Mouse (Mus musculus): ENCODE data around the gene Tmem63b. TPM values are rescaled to one million over a fixed set of nuclear protein-coding genes. Genes with fewer than 3 reads are reported as not detected.
A peak's percentile ranks its signal among the peaks of the same experiment; 100 is the strongest.

Gene Tmem63b
- polyA plus RNA-seq, 1 experiment from 2014 or later, result 40.9 TPM

DNA sequence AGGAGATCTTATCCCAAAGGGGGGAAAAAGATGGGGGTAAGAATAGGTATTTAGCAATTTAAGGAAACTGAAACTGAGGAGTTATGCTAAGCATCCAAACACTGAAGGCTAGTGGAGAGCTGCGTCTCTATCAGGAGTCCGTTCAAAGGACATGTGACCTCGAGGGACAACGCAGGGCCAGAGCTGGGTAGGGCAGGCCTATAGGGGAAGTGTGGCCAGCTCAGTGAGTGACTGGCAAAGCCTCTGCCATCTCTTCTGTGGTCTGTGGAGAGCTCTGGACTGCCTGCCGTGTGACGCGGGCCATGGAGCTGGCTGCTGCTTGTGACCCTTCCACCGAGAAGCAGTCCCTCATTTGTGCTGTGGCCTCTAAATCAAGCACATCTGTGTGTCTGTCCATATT lies 23.7 kb upstream of the Tmem63b start:
- Histone ChIP-seq H3K9ac (ENCODE audit: low read length) (no peak overlapping the region), H3K27ac (replicated peaks) (no peak overlapping the region), H3K4me3 (ENCODE audit: low read depth, low read length) (no peak overlapping the region), H3K4me1 (replicated peaks; ENCODE audit: control insufficient read depth, insufficient read depth) (no peaks in the 10 kb centered on the region), H3K36me3 (ENCODE audit: control insufficient read depth, insufficient read depth, low read length) (no peaks in the 10 kb centered on the region), H3K9me3 (ENCODE audit: control insufficient read depth, low read length) (no peaks in the 10 kb centered on the region), H3K27me3 (ENCODE audit: control insufficient read depth, insufficient read depth, low read length) (no peaks in the 10 kb centered on the region), H3K4me2 (replicated peaks; ENCODE audit: low read depth) (no peak overlapping the region)
- DNase-seq (ENCODE audit: low spot score), result no peak
- WGBS, result 74% methylated on average over 8 of the region's 8 CpGs
- TF ChIP-seq EP300 (optimal IDR thresholded peaks at IDR 0.05) (no peak), CTCF (IDR thresholded peaks at IDR 0.05; ENCODE audit: low read depth) (no peak)
- ATAC-seq (ENCODE audit: low FRiP score, low TSS enrichment), result no peak

DNA sequence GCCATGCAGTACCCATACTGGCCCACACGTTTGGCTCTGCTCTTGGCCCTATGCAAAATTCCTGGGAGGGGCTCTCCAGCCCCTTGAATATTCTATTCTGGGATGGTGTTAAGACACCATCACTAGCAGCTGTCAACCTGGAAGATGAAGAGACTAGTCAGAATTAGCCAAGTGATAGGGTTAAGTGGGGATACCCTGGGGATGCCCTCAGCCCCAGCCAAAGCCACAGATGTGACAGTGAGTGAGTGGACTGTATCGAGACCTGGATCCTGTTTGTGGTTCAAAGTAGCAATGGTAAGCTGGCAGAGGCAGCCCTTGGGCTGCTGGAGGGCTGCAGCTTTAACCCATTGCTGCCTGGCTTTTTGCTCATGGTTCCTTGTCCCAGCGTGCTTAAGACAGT lies 23.1 kb upstream of the Tmem63b start:
- ATAC-seq (ENCODE audit: low FRiP score, low TSS enrichment) (no peak), DNase-seq (ENCODE audit: low spot score) (no peak)
- H3K36me3 ChIP-seq (ENCODE audit: control insufficient read depth, insufficient read depth, low read length), result no peaks in the 10 kb centered on the region
- H3K9me3 ChIP-seq (ENCODE audit: control insufficient read depth, low read length), result no peaks in the 10 kb centered on the region
- 41% methylated on average over 3 of the region's 3 CpGs for WGBS
- no peak overlapping the region for H3K4me2 ChIP-seq (replicated peaks; ENCODE audit: low read depth)
- H3K27me3 ChIP-seq (ENCODE audit: control insufficient read depth, insufficient read depth, low read length), result no peaks in the 10 kb centered on the region
- H3K4me1 ChIP-seq (replicated peaks; ENCODE audit: control insufficient read depth, insufficient read depth), result no peaks in the 10 kb centered on the region
- no peak for TF ChIP-seq EP300 (optimal IDR thresholded peaks at IDR 0.05)
- no peak for TF ChIP-seq CTCF (IDR thresholded peaks at IDR 0.05; ENCODE audit: low read depth)
- no peak overlapping the region for H3K27ac ChIP-seq (replicated peaks)
- no peak overlapping the region for H3K9ac ChIP-seq (ENCODE audit: low read length)
- no peak overlapping the region for H3K4me3 ChIP-seq (ENCODE audit: low read depth, low read length)

DNA sequence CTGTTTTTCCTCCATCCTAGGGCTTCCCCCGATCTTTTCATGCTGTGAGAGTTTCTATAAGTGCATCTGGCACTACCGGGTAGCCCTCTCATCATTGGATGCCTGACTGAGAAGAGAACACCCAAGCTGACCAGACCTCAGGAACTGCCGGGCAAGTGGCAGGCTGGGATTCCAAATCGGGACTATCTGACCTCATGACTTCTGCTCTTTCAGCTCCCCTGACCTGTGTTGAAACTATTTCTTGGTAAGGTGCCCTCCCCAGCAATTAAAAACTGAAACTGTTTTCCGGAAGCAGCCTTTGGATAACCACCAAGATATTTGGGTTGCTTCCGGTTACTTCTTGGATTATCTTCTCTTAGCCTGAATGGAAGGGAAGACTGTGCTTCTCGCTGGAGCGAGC lies 21.5 kb upstream of the Tmem63b start:
- H3K4me3 ChIP-seq (ENCODE audit: low read depth, low read length), result no peak overlapping the region
- H3K27me3 ChIP-seq (ENCODE audit: control insufficient read depth, insufficient read depth, low read length), result no peaks in the 10 kb centered on the region
- DNase-seq (ENCODE audit: low spot score) (no peak), ATAC-seq (ENCODE audit: low FRiP score, low TSS enrichment) (no peak)
- TF ChIP-seq EP300 (optimal IDR thresholded peaks at IDR 0.05) (no peak), CTCF (IDR thresholded peaks at IDR 0.05; ENCODE audit: low read depth) (no peak)
- H3K36me3 ChIP-seq (ENCODE audit: control insufficient read depth, insufficient read depth, low read length), result no peaks in the 10 kb centered on the region
- no peak overlapping the region for H3K27ac ChIP-seq (replicated peaks)
- no peak overlapping the region for H3K4me2 ChIP-seq (replicated peaks; ENCODE audit: low read depth)
- WGBS, result 86% methylated on average over 8 of the region's 8 CpGs
- no peaks in the 10 kb centered on the region for H3K4me1 ChIP-seq (replicated peaks; ENCODE audit: control insufficient read depth, insufficient read depth)
- H3K9me3 ChIP-seq (ENCODE audit: control insufficient read depth, low read length), result no peaks in the 10 kb centered on the region
- H3K9ac ChIP-seq (ENCODE audit: low read length), result no peak overlapping the region

DNA sequence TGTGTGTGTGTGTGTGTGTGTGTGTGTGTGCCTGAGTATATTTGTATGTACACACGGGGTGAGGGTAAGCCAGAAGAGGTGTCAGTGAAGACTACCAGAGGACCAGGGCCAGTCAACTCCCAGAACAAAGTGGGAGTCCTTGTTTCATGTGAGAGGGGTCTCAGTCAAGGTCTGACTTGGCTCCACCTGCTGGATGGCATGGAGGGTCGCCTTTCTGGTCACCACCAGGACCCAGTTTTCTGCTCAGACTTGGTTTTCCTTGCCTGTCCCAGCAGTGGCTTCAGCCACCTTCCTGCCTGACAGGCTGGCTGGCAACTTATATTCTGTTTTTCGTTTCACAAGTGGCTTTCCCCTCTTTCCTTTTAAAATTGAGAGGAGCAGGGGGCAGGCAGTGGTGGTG lies 20.7 kb upstream of the Tmem63b start:
- Histone ChIP-seq H3K4me1 (replicated peaks; ENCODE audit: control insufficient read depth, insufficient read depth) (no peaks in the 10 kb centered on the region), H3K4me2 (replicated peaks; ENCODE audit: low read depth) (no peak overlapping the region), H3K27me3 (ENCODE audit: control insufficient read depth, insufficient read depth, low read length) (no peaks in the 10 kb centered on the region), H3K9ac (ENCODE audit: low read length) (no peak overlapping the region), H3K4me3 (ENCODE audit: low read depth, low read length) (no peak overlapping the region), H3K36me3 (ENCODE audit: control insufficient read depth, insufficient read depth, low read length) (no peaks in the 10 kb centered on the region), H3K9me3 (ENCODE audit: control insufficient read depth, low read length) (no peaks in the 10 kb centered on the region), H3K27ac (replicated peaks) (no peak overlapping the region)
- WGBS, result 43% methylated on average over 3 of the region's 3 CpGs
- ATAC-seq (ENCODE audit: low FRiP score, low TSS enrichment) (no peak), DNase-seq (ENCODE audit: low spot score) (no peak)
- TF ChIP-seq EP300 (optimal IDR thresholded peaks at IDR 0.05) (no peak), CTCF (IDR thresholded peaks at IDR 0.05; ENCODE audit: low read depth) (peak; percentile 46)

DNA sequence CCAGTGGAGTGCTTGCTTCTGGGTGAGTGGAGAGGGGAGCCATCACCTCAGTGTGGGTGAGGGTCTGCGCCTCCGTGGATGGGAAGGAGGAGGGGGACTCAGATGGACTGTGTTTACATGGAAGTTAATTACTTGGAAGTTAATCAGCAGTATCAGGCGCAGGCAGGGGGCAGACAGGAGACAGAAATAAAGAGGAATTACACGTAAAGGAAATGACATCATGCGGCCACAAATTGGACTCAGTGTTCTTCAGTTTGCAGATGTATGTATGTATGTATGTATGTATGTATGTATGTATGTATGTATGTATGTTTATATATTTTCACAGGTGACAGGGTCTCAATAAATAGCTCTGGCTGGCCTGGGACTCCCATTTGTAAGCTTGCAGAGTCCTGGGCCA lies 20.1 kb upstream of the Tmem63b start:
- ATAC-seq (ENCODE audit: low FRiP score, low TSS enrichment) (no peak), DNase-seq (ENCODE audit: low spot score) (no peak)
- Histone ChIP-seq H3K27me3 (ENCODE audit: control insufficient read depth, insufficient read depth, low read length) (no peaks in the 10 kb centered on the region), H3K4me2 (replicated peaks; ENCODE audit: low read depth) (no peak overlapping the region), H3K36me3 (ENCODE audit: control insufficient read depth, insufficient read depth, low read length) (no peaks in the 10 kb centered on the region), H3K9ac (ENCODE audit: low read length) (no peak overlapping the region), H3K4me1 (replicated peaks; ENCODE audit: control insufficient read depth, insufficient read depth) (no peaks in the 10 kb centered on the region), H3K9me3 (ENCODE audit: control insufficient read depth, low read length) (no peaks in the 10 kb centered on the region), H3K4me3 (ENCODE audit: low read depth, low read length) (no peak overlapping the region), H3K27ac (replicated peaks) (no peak overlapping the region)
- 70% methylated on average over 5 of the region's 5 CpGs for WGBS
- TF ChIP-seq EP300 (optimal IDR thresholded peaks at IDR 0.05) (no peak), CTCF (IDR thresholded peaks at IDR 0.05; ENCODE audit: low read depth) (no peak)

DNA sequence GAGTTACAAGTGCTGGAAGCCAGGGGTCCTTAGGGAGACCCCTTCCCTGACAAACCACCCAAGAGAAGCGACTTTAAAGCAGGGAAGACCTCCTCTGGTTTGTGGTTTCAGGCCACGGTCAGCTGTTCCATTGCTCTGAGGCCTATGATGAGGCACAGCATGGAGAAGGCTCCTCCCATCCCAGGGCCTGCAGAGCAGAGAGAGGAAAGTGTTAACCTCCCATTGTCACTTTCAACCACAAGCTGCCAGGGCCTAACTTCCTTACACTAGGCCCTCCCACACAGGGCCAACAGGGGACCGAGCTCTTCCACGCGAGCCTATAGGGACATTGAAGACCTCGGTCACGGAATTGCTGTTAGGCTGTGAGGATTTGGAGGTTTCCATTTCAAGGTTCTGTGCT lies 16.5 kb upstream of the Tmem63b start:
- WGBS, result 55% methylated on average over 7 of the region's 7 CpGs
- Histone ChIP-seq H3K4me1 (replicated peaks; ENCODE audit: control insufficient read depth, insufficient read depth) (no peaks in the 10 kb centered on the region; the same call in 1 of the 2 replicates), H3K4me2 (replicated peaks; ENCODE audit: low read depth) (no peak overlapping the region), H3K27ac (replicated peaks) (no peak overlapping the region), H3K27me3 (ENCODE audit: control insufficient read depth, insufficient read depth, low read length) (no peaks in the 10 kb centered on the region), H3K36me3 (ENCODE audit: control insufficient read depth, insufficient read depth, low read length) (no peaks in the 10 kb centered on the region; the same call in 1 of the 2 replicates), H3K9ac (ENCODE audit: low read length) (no peak overlapping the region), H3K4me3 (ENCODE audit: low read depth, low read length) (no peak overlapping the region), H3K9me3 (ENCODE audit: control insufficient read depth, low read length) (no peaks in the 10 kb centered on the region)
- no peak for ATAC-seq (ENCODE audit: low FRiP score, low TSS enrichment)
- no peak for DNase-seq (ENCODE audit: low spot score)
- TF ChIP-seq CTCF (IDR thresholded peaks at IDR 0.05; ENCODE audit: low read depth) (no peak), EP300 (optimal IDR thresholded peaks at IDR 0.05) (no peak)

All from stomach, postnatal 0 days (tissue).